Mouse (Mus musculus): ENCODE results near the gene Rnf34. TPM values are rescaled to one million over a fixed set of nuclear protein-coding genes. Genes with fewer than 3 reads are reported as not detected.

Rnf34 gene
- polyA plus RNA-seq, 1 experiment from 2014 or later: 48.3 TPM

DNA sequence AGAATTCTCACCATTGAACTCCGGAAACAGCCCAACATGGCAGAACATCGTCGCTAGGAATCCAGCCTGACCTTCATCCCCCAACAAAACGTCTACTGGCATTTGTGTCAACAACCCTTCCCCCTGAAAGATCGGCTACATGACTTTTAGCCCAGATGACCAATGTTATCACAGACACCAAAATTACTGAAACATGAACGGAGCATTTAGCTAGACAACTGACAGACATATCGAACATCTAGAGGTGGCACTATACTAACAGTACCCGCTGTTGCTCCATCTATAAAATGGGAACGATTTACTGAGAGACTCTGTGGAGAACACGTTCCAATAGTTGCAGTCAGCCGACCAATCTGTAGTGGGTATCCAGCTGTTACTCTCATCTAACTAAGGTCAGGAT lies 51.3 kb downstream of the Rnf34 start:
- no peak for ATAC-seq
- peak overlapping the region; percentile 95 for H3K27ac ChIP-seq (ENCODE audit: low read length)
- WGBS: 51% methylated on average over 11 of the region's 11 CpGs

DNA sequence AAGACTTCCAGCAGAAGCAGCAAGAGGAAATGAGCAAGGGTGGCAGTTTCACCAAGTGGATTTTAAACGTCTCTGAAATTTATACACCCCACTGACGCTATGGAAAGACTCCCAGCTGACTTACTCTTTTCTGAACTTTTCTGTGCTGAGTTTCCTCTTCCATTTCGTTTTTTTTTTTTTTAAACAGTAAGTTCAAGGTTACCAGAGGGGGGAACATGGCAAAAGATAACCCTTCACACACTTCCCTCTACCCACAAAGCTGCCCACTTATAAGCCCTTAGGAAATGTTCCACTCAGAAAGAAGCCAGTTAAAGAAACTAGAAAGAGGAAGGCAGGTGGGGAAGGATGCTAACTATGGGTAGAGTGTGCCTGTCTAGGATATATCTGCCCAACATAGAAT lies 51.8 kb downstream of the Rnf34 start:
- Histone ChIP-seq H3K27me3 (ENCODE audit: control insufficient read depth, insufficient read depth, low read depth, low read length) (no peaks in the 10 kb centered on the region), H3K4me1 (ENCODE audit: control insufficient read depth, insufficient read depth, low read length) (peaks cover 30% of the 10 kb centered on the region), H3K4me3 (ENCODE audit: low read depth, low read length) (no peak overlapping the region), H3K9me3 (replicated peaks; ENCODE audit: control insufficient read depth, low read length, poor library complexity, severe bottlenecking) (no peaks in the 10 kb centered on the region), H3K9ac (ENCODE audit: low read depth, low read length) (no peak overlapping the region), H3K36me3 (ENCODE audit: control insufficient read depth, insufficient read depth, low read length) (no peaks in the 10 kb centered on the region), H3K4me2 (ENCODE audit: low read length) (no peak overlapping the region), H3K27ac (ENCODE audit: low read length) (peak overlapping the region; percentile 95)
- 55% methylated on average over 3 of the region's 3 CpGs for WGBS
- ATAC-seq: no peak

More for the DNA sequence above, 51.3 kb downstream of the Rnf34 start:
- H3K4me3 ChIP-seq (ENCODE audit: low read depth, low read length): peak overlapping the region; percentile 92
- H3K36me3 ChIP-seq (ENCODE audit: control insufficient read depth, insufficient read depth, low read length): no peaks in the 10 kb centered on the region
- no peaks in the 10 kb centered on the region for H3K9me3 ChIP-seq (replicated peaks; ENCODE audit: control insufficient read depth, low read length, poor library complexity, severe bottlenecking)
- H3K27me3 ChIP-seq (ENCODE audit: control insufficient read depth, insufficient read depth, low read depth, low read length): no peaks in the 10 kb centered on the region
- H3K4me2 ChIP-seq (ENCODE audit: low read length): peak overlapping the region; percentile 78
- H3K9ac ChIP-seq (ENCODE audit: low read depth, low read length): peak overlapping the region; percentile 93
- H3K4me1 ChIP-seq (ENCODE audit: control insufficient read depth, insufficient read depth, low read length): peaks cover 34% of the 10 kb centered on the region

DNA sequence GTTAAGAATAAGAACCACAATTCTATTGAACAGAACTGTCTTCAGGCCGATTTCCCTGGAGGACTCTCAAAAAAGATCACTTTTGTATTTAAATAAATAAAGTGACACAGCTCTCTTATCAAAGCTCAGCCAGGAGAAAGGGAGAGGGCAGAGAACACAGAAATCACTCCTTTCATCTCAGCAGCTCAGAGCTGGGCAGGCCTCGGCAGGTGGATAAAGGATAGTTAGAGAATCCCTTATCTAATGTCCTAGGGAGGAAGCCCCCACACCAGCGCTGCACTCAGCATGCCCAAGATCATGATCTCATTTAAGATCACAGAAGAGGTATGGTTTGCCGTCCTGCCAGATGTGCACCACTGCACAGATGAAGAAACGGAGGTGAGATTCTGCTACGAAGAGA lies 52.4 kb downstream of the Rnf34 start:
- WGBS: 61% methylated on average over 6 of the region's 6 CpGs
- Histone ChIP-seq H3K9ac (ENCODE audit: low read depth, low read length) (no peak overlapping the region), H3K27me3 (ENCODE audit: control insufficient read depth, insufficient read depth, low read depth, low read length) (no peaks in the 10 kb centered on the region), H3K4me1 (ENCODE audit: control insufficient read depth, insufficient read depth, low read length) (peaks cover 25% of the 10 kb centered on the region), H3K9me3 (replicated peaks; ENCODE audit: control insufficient read depth, low read length, poor library complexity, severe bottlenecking) (no peaks in the 10 kb centered on the region), H3K4me3 (ENCODE audit: low read depth, low read length) (no peak overlapping the region), H3K27ac (ENCODE audit: low read length) (peak overlapping the region; percentile 28), H3K36me3 (ENCODE audit: control insufficient read depth, insufficient read depth, low read length) (no peaks in the 10 kb centered on the region), H3K4me2 (ENCODE audit: low read length) (no peak overlapping the region)
- no peak for ATAC-seq

DNA sequence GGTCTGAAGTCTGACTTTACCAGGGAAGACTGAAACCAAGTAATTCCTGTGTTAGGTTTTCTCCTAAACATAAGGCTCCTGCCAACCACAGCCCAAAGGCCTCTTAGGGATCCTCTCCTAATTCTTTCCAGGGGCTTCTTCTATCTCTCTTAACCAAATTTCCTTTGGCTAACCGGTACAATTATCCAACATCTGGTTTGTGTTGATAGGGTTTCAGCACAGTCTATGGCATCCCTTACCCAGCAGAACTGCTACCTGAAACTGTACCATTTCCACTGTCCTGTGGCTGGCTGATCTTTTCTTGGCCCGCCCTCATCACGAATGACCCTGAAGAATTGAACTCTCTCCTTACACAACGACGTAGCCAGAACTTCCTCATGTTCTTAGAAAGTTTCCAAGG lies 53.3 kb downstream of the Rnf34 start:
- Histone ChIP-seq H3K4me1 (ENCODE audit: control insufficient read depth, insufficient read depth, low read length) (peaks cover 16% of the 10 kb centered on the region), H3K4me2 (ENCODE audit: low read length) (no peak overlapping the region), H3K9me3 (replicated peaks; ENCODE audit: control insufficient read depth, low read length, poor library complexity, severe bottlenecking) (no peaks in the 10 kb centered on the region), H3K27me3 (ENCODE audit: control insufficient read depth, insufficient read depth, low read depth, low read length) (no peaks in the 10 kb centered on the region), H3K36me3 (ENCODE audit: control insufficient read depth, insufficient read depth, low read length) (no peaks in the 10 kb centered on the region), H3K4me3 (ENCODE audit: low read depth, low read length) (no peak overlapping the region), H3K27ac (ENCODE audit: low read length) (no peak overlapping the region), H3K9ac (ENCODE audit: low read depth, low read length) (no peak overlapping the region)
- WGBS: 85% methylated on average over 5 of the region's 5 CpGs
- ATAC-seq: no peak

DNA sequence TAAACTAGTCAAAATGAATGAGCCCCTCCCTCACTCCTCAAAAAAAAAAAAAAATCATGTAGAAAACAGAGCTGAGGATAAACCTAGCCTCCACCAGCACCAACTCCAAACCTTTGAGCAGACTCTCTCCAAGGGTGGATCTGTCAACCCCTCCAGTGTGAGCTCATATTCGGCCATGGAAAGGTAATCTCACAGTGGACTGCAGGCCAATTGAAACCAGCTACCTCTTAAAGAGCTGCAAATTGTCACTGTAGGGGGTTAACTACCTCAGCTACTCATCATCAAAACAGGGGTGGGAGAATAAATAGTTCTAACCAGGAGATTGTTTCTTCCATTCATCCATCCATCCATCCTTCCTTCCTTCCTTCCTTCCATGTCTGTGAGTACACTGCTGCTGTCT lies 57.3 kb downstream of the Rnf34 start:
- H3K4me1 ChIP-seq (ENCODE audit: control insufficient read depth, insufficient read depth, low read length): no peaks in the 10 kb centered on the region
- H3K27ac ChIP-seq (ENCODE audit: low read length): no peak overlapping the region
- no peak overlapping the region for H3K4me3 ChIP-seq (ENCODE audit: low read depth, low read length)
- no peak for ATAC-seq
- WGBS: 88% methylated on average over 1 of the region's 1 CpGs
- H3K9me3 ChIP-seq (replicated peaks; ENCODE audit: control insufficient read depth, low read length, poor library complexity, severe bottlenecking): no peaks in the 10 kb centered on the region
- no peak overlapping the region for H3K4me2 ChIP-seq (ENCODE audit: low read length)
- no peaks in the 10 kb centered on the region for H3K27me3 ChIP-seq (ENCODE audit: control insufficient read depth, insufficient read depth, low read depth, low read length)
- H3K36me3 ChIP-seq (ENCODE audit: control insufficient read depth, insufficient read depth, low read length): no peaks in the 10 kb centered on the region
- no peak overlapping the region for H3K9ac ChIP-seq (ENCODE audit: low read depth, low read length)

DNA sequence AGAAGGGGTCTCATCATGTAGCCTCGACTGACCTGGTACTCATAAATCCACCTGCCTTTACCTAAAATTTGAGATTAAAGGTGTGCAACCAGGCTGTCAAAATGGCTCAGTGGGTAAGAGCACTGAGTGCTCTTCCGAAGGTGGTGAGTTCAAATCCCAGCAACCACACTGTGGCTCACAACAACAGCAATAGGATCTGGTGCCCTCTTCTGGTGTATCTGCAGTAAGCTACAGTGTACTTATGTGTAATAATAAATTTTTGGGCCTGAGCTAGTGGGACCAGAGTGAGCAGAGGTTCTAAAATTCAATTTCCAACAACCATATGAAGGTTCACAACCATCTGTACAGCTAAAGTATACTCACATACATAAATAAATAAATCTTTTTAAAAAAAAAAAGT lies 58.2 kb downstream of the Rnf34 start:
- Histone ChIP-seq H3K9me3 (replicated peaks; ENCODE audit: control insufficient read depth, low read length, poor library complexity, severe bottlenecking) (no peaks in the 10 kb centered on the region), H3K9ac (ENCODE audit: low read depth, low read length) (no peak overlapping the region), H3K4me1 (ENCODE audit: control insufficient read depth, insufficient read depth, low read length) (no peaks in the 10 kb centered on the region), H3K4me2 (ENCODE audit: low read length) (no peak overlapping the region), H3K4me3 (ENCODE audit: low read depth, low read length) (no peak overlapping the region), H3K27ac (ENCODE audit: low read length) (no peak overlapping the region), H3K36me3 (ENCODE audit: control insufficient read depth, insufficient read depth, low read length) (no peaks in the 10 kb centered on the region), H3K27me3 (ENCODE audit: control insufficient read depth, insufficient read depth, low read depth, low read length) (no peaks in the 10 kb centered on the region)
- no peak for ATAC-seq
- 89% methylated on average over 2 of the region's 2 CpGs for WGBS

DNA sequence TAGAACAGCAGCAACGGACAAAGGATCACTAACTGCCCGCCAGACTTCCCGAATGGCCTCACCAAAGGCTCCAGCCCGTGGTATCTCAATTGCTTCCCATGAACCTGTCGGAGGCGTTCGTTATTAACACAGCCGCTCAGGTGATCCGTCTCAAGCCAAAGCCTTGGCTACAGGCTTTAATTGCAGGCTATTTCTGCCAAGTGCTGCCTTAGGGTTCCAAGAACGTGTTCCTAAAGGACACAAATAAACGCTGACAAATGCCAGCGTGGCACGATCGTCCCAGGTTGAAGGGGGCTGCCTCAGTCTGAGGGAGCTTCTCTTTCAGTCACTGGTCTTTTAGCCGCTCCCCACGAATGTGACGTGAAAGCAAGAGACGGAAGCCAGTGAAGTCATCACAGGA lies 59.6 kb downstream of the Rnf34 start:
- no peak for ATAC-seq
- no peak overlapping the region for H3K27ac ChIP-seq (ENCODE audit: low read length)
- 84% methylated on average over 18 of the region's 18 CpGs for WGBS
- H3K4me2 ChIP-seq (ENCODE audit: low read length): no peak overlapping the region
- no peaks in the 10 kb centered on the region for H3K9me3 ChIP-seq (replicated peaks; ENCODE audit: control insufficient read depth, low read length, poor library complexity, severe bottlenecking)
- no peaks in the 10 kb centered on the region for H3K4me1 ChIP-seq (ENCODE audit: control insufficient read depth, insufficient read depth, low read length)
- H3K36me3 ChIP-seq (ENCODE audit: control insufficient read depth, insufficient read depth, low read length): no peaks in the 10 kb centered on the region
- H3K27me3 ChIP-seq (ENCODE audit: control insufficient read depth, insufficient read depth, low read depth, low read length): no peaks in the 10 kb centered on the region
- no peak overlapping the region for H3K4me3 ChIP-seq (ENCODE audit: low read depth, low read length)
- H3K9ac ChIP-seq (ENCODE audit: low read depth, low read length): no peak overlapping the region

DNA sequence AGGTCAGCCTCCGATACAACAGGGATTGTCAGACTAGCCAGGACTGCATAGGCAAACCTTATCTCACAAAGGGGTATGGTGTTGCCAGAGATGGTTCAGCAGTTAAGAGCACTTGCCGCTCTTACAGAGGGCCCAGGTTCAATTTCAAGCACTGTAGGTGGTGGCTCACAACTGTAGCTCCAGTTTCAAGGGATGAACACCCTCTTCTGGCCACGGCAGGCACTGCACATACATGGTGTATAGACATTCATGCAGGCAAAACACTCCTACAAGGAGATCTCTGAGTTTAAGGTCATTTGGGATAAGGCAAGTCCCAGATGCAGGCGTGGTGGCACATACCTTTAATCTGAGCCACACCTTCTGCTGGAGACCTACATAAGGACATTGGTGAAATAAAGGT lies 63.0 kb downstream of the Rnf34 start:
- Histone ChIP-seq H3K27me3 (ENCODE audit: control insufficient read depth, insufficient read depth, low read depth, low read length) (no peaks in the 10 kb centered on the region), H3K27ac (ENCODE audit: low read length) (no peak overlapping the region), H3K9ac (ENCODE audit: low read depth, low read length) (no peak overlapping the region), H3K4me2 (ENCODE audit: low read length) (no peak overlapping the region), H3K4me3 (ENCODE audit: low read depth, low read length) (no peak overlapping the region), H3K9me3 (replicated peaks; ENCODE audit: control insufficient read depth, low read length, poor library complexity, severe bottlenecking) (no peaks in the 10 kb centered on the region), H3K36me3 (ENCODE audit: control insufficient read depth, insufficient read depth, low read length) (no peaks in the 10 kb centered on the region), H3K4me1 (ENCODE audit: control insufficient read depth, insufficient read depth, low read length) (no peaks in the 10 kb centered on the region)
- WGBS: 91% methylated on average over 4 of the region's 4 CpGs
- ATAC-seq: no peak

DNA sequence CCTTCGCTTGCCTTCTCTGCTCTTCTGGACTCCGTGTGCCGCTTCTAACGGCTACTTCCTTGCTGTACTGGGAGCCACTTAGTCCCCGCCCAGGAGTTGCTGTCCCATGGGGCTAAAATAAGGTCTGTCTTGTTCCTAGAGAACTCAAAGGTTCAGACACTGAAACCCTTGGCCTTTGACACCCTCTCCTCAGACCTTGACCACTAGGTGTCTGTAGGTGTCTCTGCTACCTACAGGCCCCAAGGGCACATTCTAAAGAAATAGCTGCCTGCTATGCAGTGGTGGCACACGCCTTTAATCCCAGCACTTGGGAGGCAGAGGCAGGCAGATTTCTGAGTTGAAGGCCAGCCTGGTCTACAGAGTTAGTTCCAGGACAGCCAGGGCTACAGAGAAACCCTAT lies 66.3 kb downstream of the Rnf34 start:
- H3K9me3 ChIP-seq (replicated peaks; ENCODE audit: control insufficient read depth, low read length, poor library complexity, severe bottlenecking): no peaks in the 10 kb centered on the region
- no peak overlapping the region for H3K4me3 ChIP-seq (ENCODE audit: low read depth, low read length)
- ATAC-seq: no peak
- H3K4me1 ChIP-seq (ENCODE audit: control insufficient read depth, insufficient read depth, low read length): no peaks in the 10 kb centered on the region
- 97% methylated on average over 6 of the region's 6 CpGs for WGBS
- H3K9ac ChIP-seq (ENCODE audit: low read depth, low read length): no peak overlapping the region
- no peaks in the 10 kb centered on the region for H3K36me3 ChIP-seq (ENCODE audit: control insufficient read depth, insufficient read depth, low read length)
- H3K4me2 ChIP-seq (ENCODE audit: low read length): no peak overlapping the region
- no peaks in the 10 kb centered on the region for H3K27me3 ChIP-seq (ENCODE audit: control insufficient read depth, insufficient read depth, low read depth, low read length)
- H3K27ac ChIP-seq (ENCODE audit: low read length): no peak overlapping the region

Data from midbrain, embryonic 16.5 days (tissue).